7 mouse cellular contexts compared by ENCODE assay signal in the genomic region with DNA sequence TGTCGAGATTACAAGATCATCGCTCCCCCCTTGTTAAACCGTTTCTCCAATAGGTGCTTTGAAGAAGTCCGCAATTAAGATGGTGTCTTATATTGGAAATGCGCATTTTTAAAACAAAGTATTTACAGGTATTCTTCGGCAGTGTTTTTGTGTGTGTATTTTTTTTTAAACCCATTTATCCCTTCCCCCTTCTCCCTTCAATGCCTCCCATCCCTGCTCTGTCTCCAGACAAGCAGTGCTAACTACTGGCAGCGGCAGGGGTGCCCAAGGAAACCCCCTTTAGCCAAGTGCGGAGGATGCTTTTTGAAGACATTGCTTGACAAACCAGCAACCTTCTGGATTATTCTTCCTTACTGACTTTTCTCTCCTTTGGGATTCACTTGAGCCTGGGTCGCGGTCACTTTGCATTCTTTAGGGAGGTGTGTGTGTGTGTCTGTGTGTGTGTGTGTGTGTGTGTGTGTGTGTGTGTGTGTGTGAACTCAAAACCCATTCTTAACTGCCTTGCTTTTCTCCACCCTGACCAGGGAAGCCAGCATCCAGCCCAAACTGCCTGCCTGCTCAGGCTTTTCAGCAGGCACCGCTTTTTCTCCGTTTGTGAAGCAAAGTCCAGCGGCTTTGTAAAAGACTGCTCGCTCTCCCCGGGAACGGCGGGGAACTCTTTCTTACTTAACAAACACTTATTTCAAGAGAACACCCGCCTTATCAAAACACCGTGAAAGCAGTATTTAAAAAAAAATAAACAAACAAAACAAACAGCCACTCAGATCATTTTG.
A peak's percentile ranks its signal among the peaks of the same experiment; 100 is the strongest.
DNase-seq lines count a peak whose midpoint lies in the region; ATAC-seq lines count a peak whose summit lies in the region.

No protein-coding gene starts in this region.

- H3K4me3 ChIP-seq in hindbrain, embryonic 13.5 days: peak overlapping the region; percentile 20
- no peak overlapping the region for H3K4me3 ChIP-seq in liver, embryonic 13.5 days (replicated peaks)

- H3K36me3 ChIP-seq in hindbrain, embryonic 13.5 days: no peaks in the 10 kb centered on the region
- H3K36me3 ChIP-seq in liver, embryonic 13.5 days: no peaks in the 10 kb centered on the region

- WGBS in hindbrain, embryonic 13.5 days: 15% methylated on average over 19 of the region's 19 CpGs
- WGBS in liver, embryonic 13.5 days (ENCODE audit: insufficient replicate concordance): 27% methylated on average over 19 of the region's 19 CpGs

- peak overlapping the region; percentile 55 for H3K4me2 ChIP-seq in hindbrain, embryonic 13.5 days
- peak overlapping the region; percentile 46 for H3K4me2 ChIP-seq in liver, embryonic 13.5 days

- H3K9me3 ChIP-seq in hindbrain, embryonic 13.5 days: no peaks in the 10 kb centered on the region
- no peaks in the 10 kb centered on the region for H3K9me3 ChIP-seq in liver, embryonic 13.5 days (replicated peaks)

- H3K4me1 ChIP-seq in hindbrain, embryonic 13.5 days (replicated peaks): peaks cover 61% of the 10 kb centered on the region
- no peaks in the 10 kb centered on the region for H3K4me1 ChIP-seq in liver, embryonic 13.5 days (replicated peaks)

- no peak for ATAC-seq in hindbrain, embryonic 13.5 days (ENCODE audit: low FRiP score)
- ATAC-seq in liver, embryonic 13.5 days (ENCODE audit: low read depth): no peak

- DNase-seq in thymus, postnatal 4 days: peak; percentile 26
- DNase-seq in thymus, postnatal 10 days (ENCODE audit: low spot score in 2 of 2): no peak
- DNase-seq in liver, embryonic 13.5 days: no peak
- DNase-seq in testis, postnatal 10 days (ENCODE audit: low spot score): no peak
- DNase-seq in thymus, adult 18-20 months: no peak
- no peak for DNase-seq in layer of hippocampus, adult 9-11 months

- H3K27me3 ChIP-seq in hindbrain, embryonic 13.5 days: no peaks in the 10 kb centered on the region
- peaks cover 11% of the 10 kb centered on the region; the same call in 1 of the 2 replicates for H3K27me3 ChIP-seq in liver, embryonic 13.5 days

- peak overlapping the region; percentile 81 for H3K27ac ChIP-seq in hindbrain, embryonic 13.5 days
- no peak overlapping the region for H3K27ac ChIP-seq in liver, embryonic 13.5 days

- peak overlapping the region; percentile 55; the same call in 1 of the 2 replicates for H3K9ac ChIP-seq in hindbrain, embryonic 13.5 days
- H3K9ac ChIP-seq in liver, embryonic 13.5 days: no peak overlapping the region
